Mouse (Mus musculus) ZHBTc4 (cell line): Measurements from ENCODE around the gene Dpagt1.
A peak's percentile ranks its signal among the peaks of the same experiment; 100 is the strongest.
"Not testable (repeated sequence)": the region's sequence is repeated elsewhere in the genome, so short reads cannot be mapped to it uniquely, and the experiment has no call there.

Experiments
- DNase-seq: peaks from one replicate; pipeline ENCODE4 v3.0.0-alpha.2; 2011; ENCODE audit warnings: low read depth, low spot score

The Dpagt1 gene

DNA sequence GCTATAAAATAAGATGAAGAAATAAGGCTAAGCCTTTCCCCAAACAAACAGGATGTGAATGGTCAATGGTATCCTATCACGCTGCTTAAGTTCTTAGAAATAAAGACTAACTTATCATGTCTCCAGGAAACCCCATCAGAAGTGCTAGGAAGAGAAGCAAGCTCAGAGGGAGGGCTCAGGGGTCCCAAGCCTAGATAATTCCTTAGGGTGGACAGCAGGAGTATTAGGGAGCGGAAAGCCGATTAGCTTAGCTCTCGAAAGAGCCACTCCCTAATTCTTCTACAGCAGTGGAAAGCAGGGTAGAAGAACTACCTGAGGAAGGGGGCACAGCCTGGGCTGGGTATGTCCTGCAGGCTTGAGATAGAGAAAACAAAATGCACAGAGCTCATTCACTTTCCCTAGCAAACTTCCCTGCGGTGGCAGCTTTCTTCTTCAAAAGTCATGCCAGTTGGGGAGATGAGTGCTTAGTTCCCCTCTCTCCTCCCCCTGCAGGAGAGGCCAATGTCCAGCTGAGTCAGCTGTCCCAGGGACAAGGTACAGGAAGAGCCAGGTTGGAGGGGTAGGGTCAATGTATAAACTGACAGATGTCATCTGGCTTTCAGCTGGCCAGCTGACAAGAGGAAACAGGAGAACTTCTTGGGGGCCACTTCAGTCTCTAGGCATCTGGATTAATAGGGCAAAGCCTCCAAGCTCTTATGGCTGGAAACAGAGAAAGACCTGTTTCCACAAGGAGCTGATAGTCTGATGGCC, 7.6 kb upstream of the Dpagt1 start:
- DNase-seq: no peak

DNA sequence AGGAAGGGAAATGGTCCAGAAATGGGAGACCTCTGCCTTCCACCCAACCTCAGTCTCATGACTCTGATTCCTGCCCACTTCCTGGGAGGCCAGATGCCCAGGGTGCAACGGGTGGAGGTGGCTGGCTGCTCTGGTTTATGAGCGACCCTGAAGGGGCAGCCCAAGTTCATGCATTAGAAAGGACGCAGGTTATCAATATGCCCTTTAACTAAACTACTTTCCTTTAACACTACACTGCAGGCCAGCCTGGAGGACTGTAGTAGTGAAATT, 7.1 kb upstream of the Dpagt1 start:
- DNase-seq: no peak

DNA sequence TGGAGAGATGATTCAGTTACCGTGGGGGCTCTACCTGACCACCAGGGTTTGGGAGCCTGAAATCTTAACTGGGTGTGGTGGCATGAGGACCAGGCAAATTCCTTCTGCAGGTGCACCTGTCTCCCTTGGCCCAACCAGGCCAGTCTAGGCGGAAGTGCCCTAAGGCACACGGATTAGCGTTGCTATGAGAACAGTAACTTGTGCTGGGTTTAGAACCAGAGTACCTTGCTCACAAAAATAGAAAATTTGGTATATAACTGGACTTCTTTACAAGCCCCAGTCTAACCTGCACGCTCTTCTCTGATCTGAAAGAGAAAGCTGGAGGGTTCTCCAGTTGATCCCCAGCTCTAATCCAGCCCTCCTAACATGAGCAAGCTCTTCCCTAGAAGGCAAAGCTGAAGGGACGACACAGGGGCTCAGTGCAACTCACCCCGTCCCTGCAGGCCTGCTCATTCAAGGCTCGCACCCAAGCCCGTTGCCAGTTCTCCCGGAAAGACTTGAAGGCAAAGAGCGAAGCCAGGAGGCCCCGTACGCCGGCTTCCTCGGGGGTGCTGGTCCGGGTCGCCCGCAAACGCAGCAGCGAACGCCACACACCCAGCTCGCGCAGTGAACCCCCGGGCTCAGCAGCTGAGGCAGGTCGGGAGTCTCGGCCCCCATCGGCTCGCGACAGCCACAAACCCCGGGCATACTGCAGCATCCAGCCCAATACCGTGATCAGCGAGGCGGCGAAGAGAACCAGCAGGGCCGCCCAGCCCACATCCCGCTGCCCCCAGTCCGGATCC, 6.5 kb upstream of the Dpagt1 start:
- DNase-seq: no peak

DNA sequence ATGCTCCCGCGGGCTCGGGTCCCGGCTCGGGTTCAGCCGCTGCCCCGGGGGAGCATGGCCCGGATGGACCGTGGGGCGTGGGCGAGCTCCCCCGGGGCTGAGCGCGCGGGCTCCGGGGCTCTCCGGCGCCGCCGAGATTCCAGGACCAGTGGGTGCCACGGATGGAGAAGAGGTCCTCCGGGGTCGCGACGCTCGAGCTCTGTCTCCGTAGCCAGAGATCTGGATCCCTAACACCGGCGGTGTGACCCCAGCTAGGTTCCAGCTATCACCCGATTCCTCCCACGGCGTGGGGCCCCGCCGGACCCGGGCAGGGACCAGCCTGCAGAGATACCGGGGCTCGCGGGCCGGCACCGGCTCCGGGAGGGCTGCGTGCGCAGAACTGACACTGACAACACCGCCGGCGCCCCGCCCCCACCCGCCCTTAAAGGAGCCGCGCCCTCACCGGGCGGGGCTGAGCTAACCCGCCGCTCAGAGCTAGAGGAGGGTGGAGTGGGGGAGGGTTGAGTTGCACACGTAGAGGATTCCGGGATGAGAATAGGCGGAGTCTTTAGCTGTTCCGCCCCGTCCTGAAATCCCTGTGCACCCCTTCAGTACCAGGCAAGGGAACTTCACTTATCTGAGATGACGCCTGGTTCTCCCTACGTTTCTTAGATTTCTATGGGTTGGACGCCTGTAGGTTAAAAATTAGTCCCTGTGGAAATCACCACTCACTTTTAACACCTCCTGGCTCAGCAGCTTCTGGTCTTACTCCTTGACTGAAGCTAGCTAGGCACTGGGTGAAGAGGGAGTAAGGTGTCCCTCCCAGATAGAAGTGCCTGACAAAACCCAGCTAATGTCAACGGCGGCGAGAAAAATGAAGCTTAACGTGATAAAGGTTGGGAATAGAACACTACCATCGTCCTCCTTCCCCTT, 5.7 kb upstream of the Dpagt1 start, which contains the start of gene C2cd2l:
Gene C2cd2l (minus strand): TSS at position 399 of the 912 bp plus-strand sequence.
- DNase-seq: peak; percentile 98

DNA sequence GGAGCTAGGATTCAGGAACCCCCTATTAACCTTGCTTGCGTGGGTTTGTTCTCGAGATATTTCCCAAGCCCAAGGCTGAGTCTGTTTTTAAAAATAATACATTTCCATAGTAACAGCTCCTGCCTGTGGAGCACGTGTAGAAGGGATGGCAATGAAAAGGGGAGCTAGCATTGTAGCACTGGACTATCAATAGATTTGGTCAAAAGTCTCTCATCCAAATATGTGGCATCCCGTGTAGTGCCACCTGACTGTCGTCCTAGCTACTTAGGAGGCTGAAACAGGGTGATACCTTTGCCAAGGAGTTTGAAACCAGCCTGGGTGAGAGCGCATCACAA, 5.1 kb upstream of the Dpagt1 start:
- no peak for DNase-seq

DNA sequence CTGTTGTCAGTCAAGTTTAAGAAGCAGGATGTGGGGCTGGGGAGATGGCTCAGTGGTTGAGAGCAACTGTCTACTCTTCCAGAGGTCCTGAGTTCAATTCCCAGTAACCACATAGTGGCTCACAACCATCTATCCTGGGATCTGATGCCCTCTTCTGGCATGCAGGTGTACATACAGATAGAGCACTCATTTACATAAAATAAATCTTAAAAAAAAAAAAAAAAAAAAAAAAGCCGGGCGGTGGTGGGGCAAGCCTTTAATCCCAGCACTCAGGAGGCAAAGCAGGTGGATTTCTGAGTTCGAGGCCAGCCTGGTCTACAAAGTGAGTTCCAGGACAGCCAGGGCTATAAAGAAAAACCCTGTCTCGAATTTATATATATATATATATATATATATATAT, 2.2 kb upstream of the Dpagt1 start:
- DNase-seq: not testable (repeated sequence)

DNA sequence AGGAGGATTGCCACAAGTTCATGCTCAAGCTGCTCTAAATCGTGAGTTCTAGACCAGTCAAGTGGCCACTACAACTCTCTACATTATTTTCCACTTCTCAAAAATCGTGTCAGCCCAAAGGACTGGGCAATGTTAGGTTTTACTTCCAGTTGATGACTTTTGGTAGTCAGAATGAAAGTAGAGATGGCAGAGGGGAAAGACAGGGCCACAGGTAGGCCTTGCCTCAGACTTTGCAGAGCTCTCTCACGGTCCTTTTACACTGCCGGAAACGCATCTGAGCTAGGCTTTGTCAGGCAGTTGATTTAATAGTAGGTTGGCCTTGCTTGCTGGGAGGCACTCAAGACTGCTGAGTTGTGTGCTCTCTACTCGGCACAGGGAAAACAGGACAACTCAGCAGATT, 1.7 kb upstream of the Dpagt1 start:
- no peak for DNase-seq

DNA sequence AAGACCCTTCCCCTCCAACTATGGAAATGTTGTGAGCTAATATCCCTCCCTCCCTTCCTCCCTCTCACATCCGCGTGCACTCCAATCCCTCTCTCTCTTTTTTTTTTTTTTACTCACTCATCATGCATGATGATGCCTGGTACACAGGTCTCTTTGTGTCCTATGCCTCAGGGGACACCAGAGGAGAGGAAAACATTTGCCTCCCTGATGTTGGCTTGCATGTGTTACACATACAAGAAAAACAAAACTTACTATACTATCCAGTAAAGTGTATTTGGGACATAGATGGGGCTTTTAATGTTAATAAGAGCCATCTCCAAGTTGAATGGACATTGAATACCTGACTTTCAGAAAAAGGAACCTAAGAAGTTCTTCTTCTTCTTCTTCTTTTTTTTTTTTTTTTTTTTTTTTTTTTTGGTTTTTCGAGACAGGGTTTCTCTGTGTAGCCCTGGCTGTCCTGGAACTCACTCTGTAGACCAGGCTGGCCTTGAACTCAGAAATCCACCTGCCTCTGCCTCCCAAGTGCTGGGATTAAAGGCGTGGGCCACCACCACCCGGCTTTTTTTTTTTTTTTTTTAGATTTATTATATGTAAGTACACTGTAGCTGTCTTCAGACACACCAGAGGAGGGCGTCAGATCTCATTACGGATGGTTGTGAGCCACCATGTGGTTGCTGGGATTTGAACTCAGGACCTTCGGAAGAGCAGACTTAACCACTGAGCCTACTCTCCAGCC, 619 bp upstream of the Dpagt1 start:
- not testable (repeated sequence) for DNase-seq

DNA sequence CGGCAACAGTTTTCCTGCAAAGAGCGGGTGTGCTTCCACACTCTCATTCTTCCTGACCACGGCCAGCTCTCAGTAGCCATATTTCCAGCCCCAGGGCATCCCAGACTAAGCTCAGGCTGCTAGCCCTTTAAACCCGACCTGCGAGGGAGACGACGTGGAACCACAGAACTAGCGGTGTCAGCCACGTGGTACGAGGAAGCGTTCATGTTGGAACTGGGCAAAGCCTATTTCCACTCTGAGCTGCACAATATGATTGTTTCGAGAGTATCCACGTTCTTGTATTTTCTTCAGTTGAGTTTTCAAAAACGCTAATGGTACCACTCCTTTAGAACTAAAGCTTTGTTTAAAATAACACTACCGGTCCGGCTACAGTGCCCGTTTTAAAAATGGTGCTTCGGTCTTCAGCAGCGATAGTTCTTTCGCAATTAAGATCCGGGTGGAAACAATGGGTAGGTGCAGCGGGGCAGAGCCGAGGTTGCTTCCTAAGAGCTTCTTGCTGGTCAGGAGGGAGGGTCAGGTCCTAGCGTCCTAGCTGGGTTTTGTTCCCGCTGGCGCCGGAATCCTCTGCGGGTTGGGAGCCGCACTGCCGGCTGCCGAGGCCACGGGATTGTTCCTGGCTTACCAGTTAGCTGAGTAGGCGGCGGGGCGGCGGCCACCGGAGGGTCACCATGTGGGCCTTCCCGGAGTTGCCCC, 698 bp downstream of the Dpagt1 start:
- peak; percentile 93 for DNase-seq

DNA sequence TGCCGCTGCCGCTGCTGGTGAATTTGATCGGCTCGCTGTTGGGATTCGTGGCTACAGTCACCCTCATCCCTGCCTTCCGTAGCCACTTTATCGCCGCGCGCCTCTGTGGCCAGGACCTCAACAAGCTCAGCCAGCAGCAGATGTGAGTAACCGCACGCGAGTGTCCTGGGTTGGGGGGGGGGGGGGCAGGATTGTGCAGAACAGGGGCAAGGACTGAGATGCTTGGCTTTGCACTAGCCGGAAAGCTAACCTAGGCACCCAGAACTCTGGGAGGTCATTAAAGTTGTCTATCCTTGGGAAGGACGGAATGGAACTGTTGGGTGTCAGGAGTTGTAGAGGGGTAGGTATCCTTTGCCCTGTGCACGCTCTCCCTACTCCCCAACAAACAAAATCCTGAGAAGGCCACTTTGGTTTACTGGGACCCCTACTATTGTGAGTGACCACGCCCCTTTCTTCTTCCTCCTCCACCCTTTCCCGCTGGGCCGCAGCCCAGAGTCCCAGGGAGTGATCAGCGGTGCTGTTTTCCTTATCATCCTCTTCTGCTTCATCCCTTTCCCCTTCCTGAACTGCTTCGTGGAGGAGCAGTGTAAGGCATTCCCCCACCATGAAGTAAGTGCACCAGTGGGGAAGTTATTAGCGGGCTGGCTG, 1.4 kb downstream of the Dpagt1 start:
- peak; percentile 58 for DNase-seq

DNA sequence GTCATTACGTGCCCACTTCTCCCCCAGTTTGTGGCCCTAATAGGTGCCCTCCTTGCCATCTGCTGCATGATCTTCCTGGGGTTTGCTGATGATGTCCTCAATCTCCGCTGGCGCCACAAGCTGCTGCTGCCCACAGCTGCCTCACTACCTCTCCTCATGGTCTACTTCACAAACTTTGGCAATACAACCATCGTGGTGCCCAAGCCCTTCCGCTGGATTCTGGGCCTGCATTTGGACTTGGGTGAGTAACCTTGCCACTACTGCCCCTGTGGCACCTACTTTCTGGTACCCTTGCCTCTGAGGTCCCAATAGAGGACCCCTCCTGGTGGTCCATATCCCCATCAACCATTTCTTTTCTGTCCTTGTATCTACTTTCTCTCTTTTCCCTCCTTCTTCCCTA, 2.1 kb downstream of the Dpagt1 start:
- no peak for DNase-seq

DNA sequence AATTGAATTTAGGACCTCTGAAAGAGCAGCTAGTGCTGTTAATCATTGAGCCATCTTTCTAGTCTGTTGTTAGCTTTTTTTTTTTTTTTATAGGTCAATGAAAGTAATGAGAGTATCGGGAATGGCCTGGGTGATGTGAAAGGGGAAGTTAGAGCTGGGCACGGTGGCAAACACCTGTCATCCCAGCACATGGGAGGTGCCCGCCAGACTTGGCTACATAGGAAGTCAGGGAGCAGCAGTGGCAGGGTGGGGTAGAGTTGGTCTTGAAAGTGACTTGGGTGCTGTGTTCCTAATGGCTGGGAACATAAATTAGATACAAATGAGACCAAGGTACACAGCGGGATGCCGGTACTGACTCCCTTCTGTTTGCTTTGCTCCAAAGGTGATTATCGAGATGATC, 4.9 kb downstream of the Dpagt1 start:
- DNase-seq: no peak

DNA sequence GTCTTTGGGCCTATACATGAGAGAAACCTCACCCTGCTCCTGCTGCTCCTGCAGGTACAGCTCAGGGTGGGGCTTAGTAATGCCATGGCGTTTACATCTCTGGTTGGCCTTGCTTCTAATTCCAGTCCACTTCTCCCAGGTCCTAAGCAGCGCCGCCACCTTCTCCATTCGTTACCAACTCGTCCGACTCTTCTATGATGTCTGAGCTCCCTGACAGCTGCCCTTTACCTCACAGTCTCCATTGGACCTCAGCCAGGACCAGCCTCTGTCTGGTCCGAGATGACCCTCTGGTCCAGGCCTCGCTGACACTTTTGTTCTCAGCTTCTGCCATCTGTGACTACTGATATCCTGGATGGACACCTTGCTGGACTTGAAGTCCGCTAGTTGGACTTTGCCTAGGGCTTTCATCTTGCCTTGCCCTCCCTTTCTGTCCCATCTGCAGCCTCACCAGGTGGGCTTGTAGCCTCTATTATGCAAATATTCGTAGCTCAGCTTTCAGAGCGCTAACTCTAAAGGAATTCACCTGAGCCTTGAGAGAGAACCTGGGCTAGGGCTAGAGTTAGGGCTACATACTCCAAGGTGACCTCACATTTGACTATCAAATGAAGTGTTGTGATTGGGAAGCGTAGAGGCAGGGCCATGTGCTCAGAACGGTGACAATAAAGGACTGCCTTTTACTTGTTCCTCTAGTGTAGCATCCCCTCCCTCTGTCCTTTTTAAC, 7.3 kb downstream of the Dpagt1 start:
- DNase-seq: peak; percentile 88

DNA sequence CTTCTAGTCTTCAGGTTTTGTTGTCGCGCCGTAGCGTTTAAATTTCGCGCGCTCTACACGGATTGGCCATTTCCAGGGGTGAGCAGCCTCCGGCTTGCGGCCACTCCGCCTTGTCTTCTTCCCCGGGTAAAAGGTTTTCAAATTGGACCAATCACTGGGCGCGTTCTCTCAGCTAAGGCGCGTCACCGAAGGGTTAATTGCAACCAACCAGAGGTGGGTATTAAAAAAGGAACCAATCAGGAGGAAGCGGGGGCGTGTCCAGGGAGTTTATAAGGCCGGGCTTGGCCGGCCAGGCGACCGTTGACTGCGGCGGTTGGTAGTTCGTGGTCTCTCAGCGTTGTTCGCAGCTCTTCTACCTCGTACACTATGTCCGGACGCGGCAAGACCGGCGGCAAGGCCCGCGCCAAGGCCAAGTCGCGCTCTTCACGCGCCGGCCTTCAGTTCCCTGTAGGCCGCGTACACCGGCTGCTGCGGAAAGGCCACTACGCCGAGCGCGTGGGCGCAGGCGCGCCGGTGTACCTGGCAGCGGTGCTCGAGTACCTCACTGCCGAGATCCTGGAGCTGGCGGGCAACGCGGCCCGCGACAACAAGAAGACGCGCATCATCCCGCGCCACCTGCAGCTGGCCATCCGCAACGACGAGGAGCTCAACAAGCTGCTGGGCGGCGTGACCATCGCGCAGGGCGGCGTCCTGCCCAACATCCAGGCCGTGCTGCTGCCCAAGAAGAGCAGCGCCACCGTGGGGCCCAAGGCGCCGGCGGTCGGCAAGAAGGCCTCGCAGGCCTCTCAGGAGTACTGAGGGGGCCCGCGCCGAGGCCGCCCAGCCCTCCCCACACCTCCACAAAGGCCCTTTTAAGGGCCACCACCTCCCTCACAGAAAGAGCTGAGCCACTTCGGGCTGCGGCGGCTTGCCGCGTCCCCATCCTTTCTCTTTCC, 8.8 kb downstream of the Dpagt1 start, which contains the start of gene H2afx:
Gene H2afx (plus strand): TSS at position 299 of the 935 bp plus-strand sequence.
- DNase-seq: peak; percentile 100

DNA sequence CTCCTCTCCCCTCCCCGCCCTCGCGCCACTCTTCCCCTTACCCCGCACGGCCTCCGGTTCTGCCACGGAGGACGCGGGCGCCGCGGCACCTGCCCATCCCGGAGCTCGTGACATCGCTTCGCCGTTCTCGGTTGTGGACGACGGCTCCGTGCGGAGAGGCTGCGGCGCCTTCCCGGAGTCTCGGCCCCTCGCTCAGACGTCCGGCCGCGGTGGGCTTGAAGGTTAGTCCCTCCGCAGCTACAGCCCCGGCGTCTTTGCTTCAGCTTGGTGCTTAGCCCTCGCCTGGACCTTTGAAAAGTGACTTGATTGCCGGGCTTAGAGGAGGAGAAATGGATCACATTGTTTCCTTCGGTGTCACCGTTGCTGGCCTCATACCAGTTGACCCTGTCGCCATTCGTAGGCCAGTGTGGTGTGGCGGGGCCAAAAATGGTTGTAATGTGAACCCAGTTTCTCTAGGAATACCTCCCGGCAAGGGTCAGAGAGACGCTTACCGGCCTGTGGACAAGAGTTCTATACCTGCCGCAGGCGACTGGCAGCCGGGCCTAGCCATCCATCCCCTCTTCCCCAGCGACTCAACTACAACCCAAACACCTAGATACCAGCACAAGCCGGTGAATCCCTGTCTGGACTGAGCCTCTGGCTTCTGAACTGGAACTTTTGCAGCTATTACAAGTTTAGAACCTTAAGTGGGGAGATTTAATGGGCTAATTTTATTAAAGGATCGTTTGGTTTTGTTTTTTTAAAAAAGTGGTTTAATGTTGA, 9.7 kb downstream of the Dpagt1 start:
- peak; percentile 60 for DNase-seq

DNA sequence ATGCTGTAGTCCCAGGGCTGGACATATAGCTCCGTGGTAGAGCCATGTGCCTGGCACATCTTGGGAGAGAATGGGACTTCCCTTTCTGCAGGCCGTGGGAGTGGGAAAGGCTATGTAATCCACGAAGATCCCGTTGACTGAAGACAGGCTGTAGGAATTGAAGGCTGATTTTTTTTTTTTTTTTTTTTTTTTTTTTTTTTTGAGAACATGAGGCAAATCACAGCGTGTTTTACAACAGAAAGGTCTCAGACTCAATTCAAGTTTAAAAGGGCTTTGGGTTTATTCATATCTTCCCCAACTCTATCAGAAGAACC, 10.2 kb downstream of the Dpagt1 start:
- DNase-seq: no peak

DNA sequence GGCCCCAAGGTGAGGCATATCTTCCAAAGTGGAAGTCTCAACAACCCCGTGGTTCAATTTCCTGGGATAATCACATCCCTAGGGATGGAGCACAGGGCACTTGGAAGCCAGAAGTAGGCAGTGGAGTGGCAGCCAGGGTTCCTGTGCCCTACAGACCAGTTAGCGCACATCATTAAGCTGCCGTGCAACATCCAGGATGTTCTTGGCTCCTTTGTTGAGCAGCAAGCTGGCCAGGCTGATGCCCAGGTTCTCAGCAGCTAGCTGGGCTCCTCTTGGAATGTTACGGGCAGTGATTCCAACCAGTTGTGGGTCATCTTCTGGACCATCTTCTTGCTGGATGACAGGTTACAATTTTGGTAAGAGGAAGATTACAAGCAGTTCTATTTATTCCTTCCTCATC, 10.7 kb downstream of the Dpagt1 start:
- not testable (repeated sequence) for DNase-seq

DNA sequence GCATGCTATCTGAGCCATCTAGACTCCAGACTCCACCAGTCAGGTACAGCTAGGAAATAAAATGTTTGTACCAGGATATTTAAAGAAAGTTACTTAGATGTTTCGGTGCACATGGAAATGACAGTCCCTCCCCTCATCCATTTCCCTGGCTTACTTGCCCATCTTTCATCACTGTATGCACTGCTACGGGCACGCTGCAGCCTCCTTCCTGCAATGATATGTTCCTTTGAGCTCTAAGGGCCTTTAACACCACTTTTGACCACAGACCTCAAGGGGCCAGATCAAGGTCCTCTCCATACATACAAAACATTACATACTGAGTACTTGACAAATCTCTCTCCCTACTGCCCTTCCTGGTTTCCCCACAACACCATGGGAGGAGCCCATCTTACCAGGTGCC, 11.1 kb downstream of the Dpagt1 start:
- peak; percentile 51 for DNase-seq
